Mouse (Mus musculus) lung, embryonic 15.5 days (tissue): Measurements from ENCODE around the gene Dync1i1. TPM values are rescaled to one million over a fixed set of nuclear protein-coding genes. Genes with fewer than 3 reads are reported as not detected.

Source experiments
- ATAC-seq: fragments of 200-750 bp; cut with Nextera tagmentation; 2 replicates; pipeline ENCODE4 v1.8.0; 2017; ENCODE audit warnings: moderate number of reproducible peaks, borderline replicate concordance; ENCODE audit not compliant: low FRiP score, low TSS enrichment; ENCODE audit errors: extremely low read depth
- H3K27ac ChIP-seq: fragments of 300-500 bp; sonication (generic); 2 replicates; pipeline ENCODE4 v1.5.1; 2015; ENCODE audit warnings: moderate library complexity, mild to moderate bottlenecking, inconsistent platforms
- H3K27me3 ChIP-seq: fragments of 300-500 bp; sonication (generic); 2 replicates; pipeline ENCODE4 v1.6.1; 2015; ENCODE audit warnings: inconsistent platforms
- H3K36me3 ChIP-seq: fragments of 300-500 bp; sonication (generic); 2 replicates; pipeline ENCODE4 v1.6.1; 2015; ENCODE audit warnings: inconsistent platforms
- H3K4me1 ChIP-seq: fragments of 300-500 bp; sonication (generic); 2 replicates; pipeline ENCODE4 v1.6.1; 2015; ENCODE audit warnings: inconsistent platforms
- H3K4me2 ChIP-seq: fragments of 300-500 bp; sonication (generic); 2 replicates; pipeline ENCODE4 v1.6.1; 2015; ENCODE audit warnings: inconsistent platforms, mild to moderate bottlenecking, moderate library complexity
- H3K4me3 ChIP-seq: fragments of 300-500 bp; sonication (generic); 2 replicates; pipeline ENCODE4 v1.5.1; 2015; ENCODE audit warnings: mild to moderate bottlenecking, inconsistent platforms
- H3K9ac ChIP-seq: fragments of 300-500 bp; sonication (generic); 2 replicates; pipeline ENCODE4 v1.6.1; 2015; ENCODE audit warnings: inconsistent platforms
- H3K9me3 ChIP-seq: fragments of 300-500 bp; sonication (generic); 2 replicates; pipeline ENCODE4 v1.6.1; 2016; ENCODE audit warnings: inconsistent platforms
- WGBS: fragments of 180-500 bp; shearing (Covaris S2); methylation state at CpG from one replicate; pipeline ENCODE4 v1.1.7; 2015; 5-methylcytosine and 5-hydroxymethylcytosine counted together
- polyA plus RNA-seq: library from polyadenylated mRNA; unstranded; fragments of >200 nt; fragmentation: Nextera tagmentation; extraction: Ambion mirVana; gene quantifications from 2 replicates; pipeline ENCODE4 v1.2.1, GENCODE M21; 2015

Gene Dync1i1
- polyA plus RNA-seq, 1 experiment from 2014 or later = 1.3 TPM

GRCm38 (mm10) chr6:5949812-5950392, 224.5 kb downstream of the Dync1i1 start:
- no peak for ATAC-seq
- no peak overlapping the region for H3K27ac ChIP-seq
- H3K4me1 ChIP-seq = no peaks in the 10 kb centered on the region
- H3K9me3 ChIP-seq = no peaks in the 10 kb centered on the region
- no peak overlapping the region for H3K4me2 ChIP-seq
- no peak overlapping the region for H3K4me3 ChIP-seq
- no peak overlapping the region for H3K9ac ChIP-seq
- WGBS = 48% methylated on average over 9 of the region's 9 CpGs
- H3K27me3 ChIP-seq = no peaks in the 10 kb centered on the region
- no peaks in the 10 kb centered on the region for H3K36me3 ChIP-seq

GRCm38 (mm10) chr6:5956316-5956913, 231.0 kb downstream of the Dync1i1 start:
- Histone ChIP-seq H3K4me3 (no peak overlapping the region), H3K27ac (no peak overlapping the region), H3K27me3 (no peaks in the 10 kb centered on the region), H3K9ac (no peak overlapping the region), H3K4me2 (no peak overlapping the region), H3K4me1 (no peaks in the 10 kb centered on the region), H3K36me3 (no peaks in the 10 kb centered on the region), H3K9me3 (no peaks in the 10 kb centered on the region)
- no peak for ATAC-seq
- WGBS = 68% methylated on average over 10 of the region's 10 CpGs

- no peak overlapping the region for H3K9ac ChIP-seq
- no peaks in the 10 kb centered on the region for H3K9me3 ChIP-seq
- no peak overlapping the region for H3K4me2 ChIP-seq
- no peak for ATAC-seq
- no peaks in the 10 kb centered on the region for H3K4me1 ChIP-seq
- no peak overlapping the region for H3K27ac ChIP-seq
- WGBS = 73% methylated on average over 4 of the region's 4 CpGs
- H3K27me3 ChIP-seq = no peaks in the 10 kb centered on the region
- no peak overlapping the region for H3K4me3 ChIP-seq
- no peaks in the 10 kb centered on the region for H3K36me3 ChIP-seq
Observed at GRCm38 (mm10) chr6:5960728-5961127, 235.3 kb downstream of the Dync1i1 start.

- Histone ChIP-seq H3K4me2 (no peak overlapping the region), H3K4me3 (no peak overlapping the region), H3K9ac (no peak overlapping the region), H3K27ac (no peak overlapping the region), H3K36me3 (no peaks in the 10 kb centered on the region), H3K27me3 (no peaks in the 10 kb centered on the region), H3K4me1 (no peaks in the 10 kb centered on the region), H3K9me3 (no peaks in the 10 kb centered on the region)
- ATAC-seq = no peak
- 87% methylated on average over 3 of the region's 3 CpGs for WGBS
Observed at GRCm38 (mm10) chr6:5961960-5962359, 236.5 kb downstream of the Dync1i1 start.

- H3K4me3 ChIP-seq = no peak overlapping the region
- H3K36me3 ChIP-seq = no peaks in the 10 kb centered on the region
- no peak overlapping the region for H3K9ac ChIP-seq
- H3K4me2 ChIP-seq = no peak overlapping the region
- H3K27me3 ChIP-seq = no peaks in the 10 kb centered on the region
- ATAC-seq = no peak
- no peak overlapping the region for H3K27ac ChIP-seq
- WGBS = 87% methylated on average over 7 of the region's 7 CpGs
- no peaks in the 10 kb centered on the region for H3K9me3 ChIP-seq
- H3K4me1 ChIP-seq = no peaks in the 10 kb centered on the region
Observed at GRCm38 (mm10) chr6:5966376-5966775, 240.9 kb downstream of the Dync1i1 start.

GRCm38 (mm10) chr6:5966806-5967445, 241.5 kb downstream of the Dync1i1 start:
- 84% methylated on average over 8 of the region's 8 CpGs for WGBS
- no peak for ATAC-seq

GRCm38 (mm10) chr6:5967545-5967944, 242.1 kb downstream of the Dync1i1 start:
- ATAC-seq = no peak
- Histone ChIP-seq H3K36me3 (no peaks in the 10 kb centered on the region), H3K27me3 (no peaks in the 10 kb centered on the region), H3K4me3 (no peak overlapping the region), H3K4me2 (no peak overlapping the region), H3K27ac (no peak overlapping the region), H3K9ac (no peak overlapping the region), H3K9me3 (no peaks in the 10 kb centered on the region), H3K4me1 (no peaks in the 10 kb centered on the region)
- whole genome bisulfite sequencing = 65% methylated on average over 4 of the region's 4 CpGs

More at GRCm38 (mm10) chr6:5966806-5967445, 241.5 kb downstream of the Dync1i1 start:
- no peaks in the 10 kb centered on the region for H3K27me3 ChIP-seq
- no peak overlapping the region for H3K27ac ChIP-seq
- no peak overlapping the region for H3K9ac ChIP-seq
- H3K36me3 ChIP-seq = no peaks in the 10 kb centered on the region
- H3K4me1 ChIP-seq = no peaks in the 10 kb centered on the region
- no peaks in the 10 kb centered on the region for H3K9me3 ChIP-seq
- no peak overlapping the region for H3K4me2 ChIP-seq
- no peak overlapping the region for H3K4me3 ChIP-seq

GRCm38 (mm10) chr6:5969613-5970012, 244.2 kb downstream of the Dync1i1 start:
- H3K4me2 ChIP-seq = no peak overlapping the region
- H3K36me3 ChIP-seq = no peaks in the 10 kb centered on the region
- 80% methylated on average over 8 of the region's 8 CpGs for WGBS
- no peak overlapping the region for H3K4me3 ChIP-seq
- no peak overlapping the region for H3K9ac ChIP-seq
- H3K9me3 ChIP-seq = no peaks in the 10 kb centered on the region
- H3K27me3 ChIP-seq = no peaks in the 10 kb centered on the region
- no peak for ATAC-seq
- H3K4me1 ChIP-seq = no peaks in the 10 kb centered on the region
- no peak overlapping the region for H3K27ac ChIP-seq

GRCm38 (mm10) chr6:5976241-5976640, 250.8 kb downstream of the Dync1i1 start:
- no peaks in the 10 kb centered on the region for H3K36me3 ChIP-seq
- no peak overlapping the region for H3K27ac ChIP-seq
- H3K4me2 ChIP-seq = no peak overlapping the region
- 20% methylated on average over 4 of the region's 4 CpGs for WGBS
- no peak for ATAC-seq
- no peaks in the 10 kb centered on the region for H3K27me3 ChIP-seq
- peaks cover 12% of the 10 kb centered on the region for H3K4me1 ChIP-seq
- H3K9ac ChIP-seq = no peak overlapping the region
- no peak overlapping the region for H3K4me3 ChIP-seq
- no peaks in the 10 kb centered on the region for H3K9me3 ChIP-seq

- H3K27ac ChIP-seq = 0 out of 2 replicates have a peak overlapping the region, but pooled peaks have one; percentile 3
- H3K9me3 ChIP-seq = no peaks in the 10 kb centered on the region
- no peak overlapping the region for H3K4me2 ChIP-seq
- H3K9ac ChIP-seq = no peak overlapping the region
- H3K27me3 ChIP-seq = no peaks in the 10 kb centered on the region
- no peak overlapping the region for H3K4me3 ChIP-seq
- peaks cover 16% of the 10 kb centered on the region for H3K4me1 ChIP-seq
- WGBS = 34% methylated on average over 15 of the region's 15 CpGs
- H3K36me3 ChIP-seq = no peaks in the 10 kb centered on the region
- peak; percentile 62; the same call in 1 of the 2 replicates for ATAC-seq
Observed at GRCm38 (mm10) chr6:5977238-5977920, 251.9 kb downstream of the Dync1i1 start.

GRCm38 (mm10) chr6:5991243-5991642, 265.8 kb downstream of the Dync1i1 start:
- Histone ChIP-seq H3K9me3 (no peaks in the 10 kb centered on the region), H3K4me1 (peaks cover 19% of the 10 kb centered on the region), H3K27ac (no peak overlapping the region), H3K27me3 (no peaks in the 10 kb centered on the region), H3K4me2 (peak overlapping the region; percentile 45; the same call in 1 of the 2 replicates), H3K4me3 (no peak overlapping the region), H3K36me3 (no peaks in the 10 kb centered on the region), H3K9ac (no peak overlapping the region)
- 65% methylated on average over 6 of the region's 6 CpGs for WGBS
- ATAC-seq = no peak
